Mouse (Mus musculus) spleen, adult 2 months (tissue): ENCODE data around the gene Cenpi. TPM values are rescaled to one million over a fixed set of nuclear protein-coding genes. Genes with fewer than 3 reads are reported as not detected.

Source experiments
- DNase-seq, 2 experiments: peaks; one replicate each; pipeline versions ENCODE4 v3.0.0 to v3.0.0-alpha.2; 2012 to 2021; ENCODE audit warnings: low spot score in 2 of 2, low read depth in 1 of 2
- H3K27ac ChIP-seq: fragments of 200-500 bp; 2 replicates; pipeline ENCODE4 v1.5.1; 2012; ENCODE audit warnings: low read length, inconsistent platforms; ENCODE audit not compliant: insufficient read depth
- H3K27me3 ChIP-seq: fragments of 200-500 bp; 2 replicates; pipeline ENCODE4 v1.6.1; 2012; ENCODE audit warnings: mild to moderate bottlenecking, moderate library complexity, low read length, inconsistent platforms; ENCODE audit not compliant: control insufficient read depth, insufficient read depth
- H3K36me3 ChIP-seq: fragments of 200-500 bp; 2 replicates; pipeline ENCODE4 v1.6.1; 2012; ENCODE audit warnings: mild to moderate bottlenecking, low read length, inconsistent platforms; ENCODE audit not compliant: control insufficient read depth, insufficient read depth
- H3K4me1 ChIP-seq: fragments of 200-500 bp; 2 replicates; pipeline ENCODE4 v1.6.1; 2011; ENCODE audit warnings: inconsistent platforms; ENCODE audit not compliant: control insufficient read depth, insufficient read depth, insufficient read length
- H3K4me3 ChIP-seq: fragments of 200-500 bp; 2 replicates; pipeline ENCODE4 v1.5.1; 2011; ENCODE audit warnings: mild to moderate bottlenecking, inconsistent platforms; ENCODE audit not compliant: insufficient read depth, insufficient read length; ENCODE audit errors: extremely low read depth
- CTCF ChIP-seq: fragments of 200-500 bp; IDR thresholded peaks from 2 replicates; pipeline ENCODE4 v1.5.1; 2011; ENCODE audit warnings: mild to moderate bottlenecking, inconsistent platforms; ENCODE audit not compliant: insufficient read depth, insufficient read length, insufficient replicate concordance; ENCODE audit errors: extremely low read depth
- POLR2A ChIP-seq: fragments of 200-500 bp; IDR thresholded peaks from 2 replicates; pipeline ENCODE4 v1.6.1; 2011; ENCODE audit warnings: low read depth, low read length, inconsistent platforms
- WGBS: fragments of 180-500 bp; shearing (Covaris S2); methylation state at CpG from one replicate; pipeline ENCODE4 v1.1.7; 2018; 5-methylcytosine and 5-hydroxymethylcytosine counted together
- polyA plus RNA-seq: library from polyadenylated mRNA; depleted of rRNA; stranded (reverse); fragments of >200 nt; gene quantifications from 2 replicates; pipeline ENCODE4 v1.2.3, GENCODE M21; 2012; rRNA removed

Cenpi gene
- polyA plus RNA-seq, 1 experiment, result 0.53 TPM

GRCm38 (mm10) chrX:134398972-134399371, 91.1 kb downstream of the Cenpi start:
- DNase-seq, result no peak
- Histone ChIP-seq H3K4me1 (no peaks in the 10 kb centered on the region), H3K4me3 (no peak overlapping the region), H3K27ac (no peak overlapping the region), H3K27me3 (no peaks in the 10 kb centered on the region), H3K36me3 (no peaks in the 10 kb centered on the region)
- whole genome bisulfite sequencing, result 62% methylated on average over 2 of the region's 2 CpGs
- TF ChIP-seq POLR2A (no peak), CTCF (no peak)

GRCm38 (mm10) chrX:134403863-134404583, 96.1 kb downstream of the Cenpi start, which contains the start of gene Drp2:
Drp2 (plus strand) TSS chrX:134404551.
- TF ChIP-seq CTCF (no peak), POLR2A (no peak)
- H3K27ac ChIP-seq, result no peak within 1 kb of the TSS
- 51% methylated on average over 15 of the region's 15 CpGs for WGBS
- H3K36me3 ChIP-seq, result no peaks in the 10 kb centered on the region
- H3K4me1 ChIP-seq, result no peaks in the 10 kb centered on the region
- H3K27me3 ChIP-seq, result no peaks in the 10 kb centered on the region
- no peak for DNase-seq
- peak within 1 kb of the TSS; percentile 36 for H3K4me3 ChIP-seq

DNA sequence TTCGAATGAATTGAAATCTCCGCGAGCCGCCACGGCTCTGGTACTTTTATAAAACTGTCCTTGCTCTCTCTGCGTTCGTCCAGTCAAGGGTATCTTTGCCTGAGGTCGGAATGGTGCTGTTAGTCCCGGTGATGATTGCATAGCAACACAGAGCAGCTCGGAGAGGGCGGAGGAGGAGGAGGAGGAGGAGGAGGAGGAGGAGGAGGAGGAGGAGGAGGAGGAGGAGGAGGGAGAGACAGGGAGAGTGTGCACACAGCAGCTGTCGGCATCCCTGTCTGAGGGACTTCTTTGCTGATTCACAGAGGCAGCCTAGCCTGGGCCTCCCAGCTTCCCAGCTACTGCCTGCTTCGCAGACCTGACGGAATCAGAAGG, 96.7 kb downstream of the Cenpi start:
- 52% methylated on average over 12 of the region's 14 CpGs for WGBS
- no peaks in the 10 kb centered on the region for H3K36me3 ChIP-seq
- no peaks in the 10 kb centered on the region for H3K4me1 ChIP-seq
- no peak for DNase-seq
- no peak overlapping the region for H3K27ac ChIP-seq
- TF ChIP-seq POLR2A, result no peak
- no peak for TF ChIP-seq CTCF
- H3K4me3 ChIP-seq, result no peak overlapping the region
- no peaks in the 10 kb centered on the region for H3K27me3 ChIP-seq

DNA sequence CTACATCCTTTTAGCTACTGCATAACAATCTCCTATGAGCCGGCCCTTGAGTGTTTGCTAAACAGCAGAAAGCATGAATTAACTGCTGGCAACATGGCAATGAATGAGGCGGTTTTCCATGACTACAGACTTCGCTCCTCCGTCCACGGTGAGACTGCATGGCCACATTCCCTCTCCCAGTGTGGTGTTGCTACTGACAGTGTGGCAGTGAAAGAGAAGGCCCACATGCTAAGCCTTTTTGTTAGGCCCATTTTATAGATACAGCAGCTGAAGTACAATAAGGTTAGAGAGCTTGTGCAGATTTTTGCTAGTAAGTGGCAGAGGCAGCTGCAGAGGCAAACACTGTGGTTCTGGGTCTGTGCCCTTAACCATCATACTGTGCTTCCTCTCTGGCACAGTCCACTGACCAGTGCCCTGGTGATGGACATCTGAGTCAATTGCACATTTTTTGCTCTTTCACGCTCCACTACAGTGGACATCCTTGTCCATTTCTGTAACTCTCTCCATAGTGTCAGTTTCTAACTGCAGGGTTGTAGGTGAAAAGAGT, 101.5 kb downstream of the Cenpi start:
- Histone ChIP-seq H3K36me3 (no peaks in the 10 kb centered on the region), H3K4me3 (no peak overlapping the region), H3K27me3 (no peaks in the 10 kb centered on the region), H3K4me1 (no peaks in the 10 kb centered on the region), H3K27ac (no peak overlapping the region)
- DNase-seq, result no peak
- TF ChIP-seq POLR2A, result no peak
- no peak for TF ChIP-seq CTCF
- 91% methylated on average over 6 of the region's 6 CpGs for WGBS

GRCm38 (mm10) chrX:134412096-134412495, 104.2 kb downstream of the Cenpi start:
- Histone ChIP-seq H3K27me3 (no peaks in the 10 kb centered on the region), H3K4me3 (no peak overlapping the region), H3K36me3 (no peaks in the 10 kb centered on the region), H3K4me1 (no peaks in the 10 kb centered on the region), H3K27ac (no peak overlapping the region)
- no peak for DNase-seq
- TF ChIP-seq POLR2A (no peak), CTCF (no peak)
- WGBS, result 64% methylated on average over 1 of the region's 1 CpGs

Other genes starting within 250 kb of the Cenpi start
- 11.8 and 17.2 TPM in 2 replicates for gene Cstf2, start 248.9 kb upstream of the Cenpi start, polyA plus RNA-seq
- 6.0 and 8.9 TPM in 2 replicates for gene Xkrx, start 146.0 kb upstream of the Cenpi start, polyA plus RNA-seq
- not detected in 2 replicates for gene Arl13a, start 120.6 kb upstream of the Cenpi start, polyA plus RNA-seq
- gene Nox1, start 86.1 kb upstream of the Cenpi start, polyA plus RNA-seq, result 0.05 and 0.07 TPM in 2 replicates
- gene Trmt2b, start 31.1 kb upstream of the Cenpi start, polyA plus RNA-seq, result 4.5 and 5.9 TPM in 2 replicates
- 3.4 and 5.7 TPM in 2 replicates for gene Tmem35a, start 12.9 kb upstream of the Cenpi start, polyA plus RNA-seq
- 0.06 and 0.09 TPM in 2 replicates for gene Drp2, start 96.5 kb downstream of the Cenpi start, polyA plus RNA-seq
- not detected in 2 replicates for gene Taf7l, start 168.4 kb downstream of the Cenpi start, polyA plus RNA-seq
- gene Timm8a1, start 233.8 kb downstream of the Cenpi start, polyA plus RNA-seq, result 0.60 and 0.62 TPM in 2 replicates